Mouse (Mus musculus) hindbrain, embryonic 14.5 days (tissue): ENCODE measurements around the gene Cacfd1. TPM values are rescaled to one million over a fixed set of nuclear protein-coding genes. Genes with fewer than 3 reads are reported as not detected.

Experiments
- ATAC-seq: fragments of 200-750 bp; cut with Nextera tagmentation; 2 replicates; pipeline ENCODE4 v1.8.0; 2017; ENCODE audit warnings: moderate number of reproducible peaks, mild to moderate bottlenecking, moderate TSS enrichment, moderate library complexity; ENCODE audit not compliant: low FRiP score
- DNase-seq: peaks from one replicate; pipeline ENCODE4 v3.0.0-alpha.2; 2015; ENCODE audit warnings: low spot score
- H3K27ac ChIP-seq: fragments of 300-500 bp; sonication (generic); 2 replicates; pipeline ENCODE4 v1.5.1; 2014; ENCODE audit warnings: mild to moderate bottlenecking, moderate library complexity
- H3K27me3 ChIP-seq: fragments of 300-500 bp; sonication (generic); 2 replicates; pipeline ENCODE4 v1.6.1; 2014; ENCODE audit warnings: mild to moderate bottlenecking, low read length, mixed read lengths; ENCODE audit not compliant: control insufficient read depth, insufficient read depth
- H3K36me3 ChIP-seq: fragments of 300-500 bp; sonication (generic); replicated peaks from 2 replicates; pipeline ENCODE4 v1.6.1; 2014; ENCODE audit not compliant: control insufficient read depth, insufficient read depth
- H3K4me1 ChIP-seq: fragments of 300-500 bp; sonication (generic); replicated peaks from 2 replicates; pipeline ENCODE4 v1.6.1; 2014; ENCODE audit warnings: antibody characterized with exemption, low read length, mixed read lengths; ENCODE audit not compliant: control insufficient read depth, insufficient read depth
- H3K4me2 ChIP-seq: fragments of 300-500 bp; sonication (generic); replicated peaks from 2 replicates; pipeline ENCODE4 v1.6.1; 2014; ENCODE audit warnings: mild to moderate bottlenecking, moderate library complexity
- H3K4me3 ChIP-seq: fragments of 300-500 bp; sonication (generic); replicated peaks from 2 replicates; pipeline ENCODE4 v1.5.1; 2014; ENCODE audit warnings: mild to moderate bottlenecking, low read length
- H3K9ac ChIP-seq: fragments of 300-500 bp; sonication (generic); 2 replicates; pipeline ENCODE4 v1.6.1; 2014
- H3K9me3 ChIP-seq: fragments of 300-500 bp; sonication (generic); 2 replicates; pipeline ENCODE4 v1.6.1; 2016; ENCODE audit warnings: low read length; ENCODE audit not compliant: control insufficient read depth
- WGBS: fragments of 180-500 bp; shearing (Covaris S2); extraction: QIAGEN DNeasy Blood & Tissue Kit; methylation state at CpG from one replicate; pipeline ENCODE4 v1.1.7; 2014; 5-methylcytosine and 5-hydroxymethylcytosine counted together
- polyA plus RNA-seq: library from polyadenylated mRNA; unstranded; fragments of >200 nt; fragmentation: Nextera tagmentation; extraction: Ambion mirVana; gene quantifications from 2 replicates; pipeline ENCODE4 v1.2.1, GENCODE M21; 2014

Cacfd1 gene
- polyA plus RNA-seq, 1 experiment from 2014 or later, result 83.7 TPM

GRCm38 (mm10) chr2:27037008-27037407 is 27.3 kb downstream of the Cacfd1 start:
- H3K4me3 ChIP-seq, result no peak overlapping the region
- no peaks in the 10 kb centered on the region for H3K36me3 ChIP-seq
- H3K4me1 ChIP-seq, result no peaks in the 10 kb centered on the region
- no peak overlapping the region for H3K27ac ChIP-seq
- H3K9me3 ChIP-seq, result no peaks in the 10 kb centered on the region
- H3K9ac ChIP-seq, result no peak overlapping the region
- ATAC-seq, result no peak
- H3K27me3 ChIP-seq, result no peaks in the 10 kb centered on the region
- no peak for DNase-seq
- 51% methylated on average over 4 of the region's 4 CpGs for WGBS
- H3K4me2 ChIP-seq, result no peak overlapping the region

GRCm38 (mm10) chr2:27038596-27038995 is 28.9 kb downstream of the Cacfd1 start:
- ATAC-seq (no peak), DNase-seq (peak; percentile 93)
- H3K27me3 ChIP-seq, result no peaks in the 10 kb centered on the region
- no peaks in the 10 kb centered on the region for H3K9me3 ChIP-seq
- H3K27ac ChIP-seq, result no peak overlapping the region
- H3K4me3 ChIP-seq, result no peak overlapping the region
- H3K4me1 ChIP-seq, result no peaks in the 10 kb centered on the region
- no peak overlapping the region for H3K4me2 ChIP-seq
- WGBS, result 6% methylated on average over 3 of the region's 3 CpGs
- no peak overlapping the region for H3K9ac ChIP-seq
- H3K36me3 ChIP-seq, result no peaks in the 10 kb centered on the region

GRCm38 (mm10) chr2:27039286-27039685 is 29.6 kb downstream of the Cacfd1 start:
- H3K36me3 ChIP-seq, result no peaks in the 10 kb centered on the region
- no peak overlapping the region for H3K4me3 ChIP-seq
- H3K4me2 ChIP-seq, result no peak overlapping the region
- DNase-seq (no peak), ATAC-seq (no peak)
- H3K9ac ChIP-seq, result no peak overlapping the region
- no peaks in the 10 kb centered on the region for H3K4me1 ChIP-seq
- no peaks in the 10 kb centered on the region for H3K27me3 ChIP-seq
- 17% methylated on average over 1 of the region's 1 CpGs for WGBS
- H3K9me3 ChIP-seq, result no peaks in the 10 kb centered on the region
- no peak overlapping the region for H3K27ac ChIP-seq

DNA sequence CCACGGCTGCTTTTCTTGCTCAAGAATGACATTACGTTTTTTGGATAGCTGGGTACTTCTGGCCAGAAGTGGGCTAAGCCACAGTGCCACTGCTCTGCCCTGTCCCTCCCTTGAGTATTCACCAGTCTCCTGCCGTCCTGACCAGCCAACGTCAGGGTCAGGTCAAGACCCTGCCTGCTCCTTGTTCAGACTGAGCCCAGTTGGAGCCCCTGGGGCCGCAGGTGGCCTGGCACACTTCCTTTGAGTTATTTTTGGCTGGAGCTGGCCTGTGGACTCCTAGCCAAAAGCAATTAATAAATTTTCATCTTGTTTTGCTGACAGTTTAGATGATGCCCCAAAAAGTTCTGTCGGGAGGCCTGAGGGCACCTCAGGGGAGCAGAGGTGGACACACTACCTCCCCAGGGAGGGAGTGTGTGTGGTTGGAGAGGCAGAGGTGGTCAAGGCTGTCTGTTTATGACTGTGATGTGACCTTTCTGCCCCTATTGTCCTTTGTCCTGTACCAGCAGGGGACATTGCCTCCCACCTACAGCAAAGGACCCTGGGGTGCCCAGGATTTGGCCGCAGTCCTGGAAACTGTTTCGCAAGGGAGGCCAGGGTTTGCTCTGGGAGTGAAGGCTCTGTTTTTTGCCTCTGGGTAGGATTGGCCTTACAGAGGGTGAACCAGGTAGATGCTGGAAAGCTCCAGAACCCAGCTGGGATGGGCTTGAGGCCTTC is 32.6 kb downstream of the Cacfd1 start:
- no peak overlapping the region for H3K9ac ChIP-seq
- H3K36me3 ChIP-seq, result no peaks in the 10 kb centered on the region
- ATAC-seq (no peak), DNase-seq (no peak)
- no peaks in the 10 kb centered on the region for H3K27me3 ChIP-seq
- WGBS, result 71% methylated on average over 8 of the region's 8 CpGs
- H3K4me3 ChIP-seq, result no peak overlapping the region
- no peak overlapping the region for H3K27ac ChIP-seq
- H3K9me3 ChIP-seq, result no peaks in the 10 kb centered on the region
- no peaks in the 10 kb centered on the region for H3K4me1 ChIP-seq
- H3K4me2 ChIP-seq, result no peak overlapping the region

DNA sequence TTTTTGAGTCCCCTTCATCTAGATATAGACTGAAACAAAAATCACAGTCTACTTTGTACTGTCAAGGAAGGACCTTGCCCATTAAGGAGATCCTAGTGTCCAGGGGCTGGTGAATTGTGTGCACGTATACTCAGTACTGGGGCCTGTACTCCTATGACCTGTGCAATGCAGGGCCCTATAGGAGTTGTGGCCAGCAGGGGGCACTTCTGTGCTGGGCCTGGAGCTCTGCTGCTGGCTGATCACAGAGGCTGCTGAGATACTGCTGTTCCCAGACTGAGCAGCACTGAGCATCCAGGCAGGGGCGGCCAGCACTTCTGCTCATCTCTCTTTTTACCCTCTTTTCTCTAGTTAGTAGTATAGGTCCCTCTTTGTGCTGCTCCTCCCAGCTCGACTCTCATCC is 33.7 kb downstream of the Cacfd1 start:
- H3K36me3 ChIP-seq, result no peaks in the 10 kb centered on the region
- H3K9me3 ChIP-seq, result no peaks in the 10 kb centered on the region
- no peaks in the 10 kb centered on the region for H3K4me1 ChIP-seq
- ATAC-seq, result peak; percentile 90
- peak; percentile 82 for DNase-seq
- H3K9ac ChIP-seq, result no peak overlapping the region
- H3K4me2 ChIP-seq, result no peak overlapping the region
- H3K27me3 ChIP-seq, result no peaks in the 10 kb centered on the region
- H3K4me3 ChIP-seq, result no peak overlapping the region
- H3K27ac ChIP-seq, result no peak overlapping the region
- WGBS, result 21% methylated on average over 3 of the region's 3 CpGs

- DNase-seq (no peak), ATAC-seq (no peak)
- H3K27me3 ChIP-seq, result no peaks in the 10 kb centered on the region
- no peak overlapping the region for H3K27ac ChIP-seq
- no peak overlapping the region for H3K4me2 ChIP-seq
- H3K4me3 ChIP-seq, result no peak overlapping the region
- no peak overlapping the region for H3K9ac ChIP-seq
- H3K4me1 ChIP-seq, result no peaks in the 10 kb centered on the region
- H3K9me3 ChIP-seq, result no peaks in the 10 kb centered on the region
- H3K36me3 ChIP-seq, result no peaks in the 10 kb centered on the region
- WGBS, result 72% methylated on average over 4 of the region's 4 CpGs
Observed at GRCm38 (mm10) chr2:27044166-27044565, 34.4 kb downstream of the Cacfd1 start.

GRCm38 (mm10) chr2:27044641-27045040 is 34.9 kb downstream of the Cacfd1 start:
- ATAC-seq, result no peak
- H3K4me2 ChIP-seq, result no peak overlapping the region
- WGBS, result 85% methylated on average over 3 of the region's 3 CpGs
- H3K4me1 ChIP-seq, result no peaks in the 10 kb centered on the region
- no peak for DNase-seq
- H3K27ac ChIP-seq, result no peak overlapping the region
- no peak overlapping the region for H3K9ac ChIP-seq
- no peaks in the 10 kb centered on the region for H3K9me3 ChIP-seq
- H3K4me3 ChIP-seq, result no peak overlapping the region
- H3K27me3 ChIP-seq, result no peaks in the 10 kb centered on the region
- H3K36me3 ChIP-seq, result no peaks in the 10 kb centered on the region

DNA sequence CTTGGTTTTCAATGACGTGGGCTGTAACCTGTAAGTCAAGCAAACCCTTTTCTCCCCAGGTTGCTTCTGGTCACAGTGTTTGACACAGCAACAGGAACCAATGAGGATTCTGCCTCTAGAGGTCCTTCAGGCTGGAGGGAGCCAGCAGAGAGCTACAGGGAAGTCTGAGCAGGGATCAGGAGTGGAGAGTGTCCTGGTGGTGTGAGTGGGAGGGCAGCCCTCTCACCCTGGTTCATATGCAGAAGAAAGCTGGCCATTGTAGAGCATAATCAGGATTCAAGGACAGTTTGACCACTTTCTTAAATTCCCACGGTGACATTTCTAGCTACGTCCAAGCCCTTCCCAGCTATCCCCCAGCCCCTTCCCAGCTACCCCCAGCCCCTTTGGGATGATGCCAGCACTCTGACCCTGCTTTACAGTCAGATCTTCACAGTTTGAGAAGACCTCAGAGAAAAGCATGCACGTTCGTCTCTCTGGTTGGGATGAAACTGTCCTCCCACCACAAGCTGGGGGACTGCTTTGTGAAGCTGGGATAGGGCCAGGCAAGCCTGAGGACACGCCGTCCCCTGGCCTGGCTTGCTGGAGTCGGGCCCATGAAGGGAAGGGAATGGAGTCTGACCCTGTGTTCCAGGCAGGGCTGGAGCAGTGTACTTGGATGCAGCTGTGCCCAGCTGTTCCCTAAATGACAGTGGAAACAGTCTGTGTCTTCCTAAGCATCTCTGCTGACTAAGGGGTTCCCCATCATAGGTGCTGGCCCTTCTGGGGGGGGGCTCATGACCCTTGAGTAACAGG is 36.4 kb downstream of the Cacfd1 start:
- no peak for ATAC-seq

DNA sequence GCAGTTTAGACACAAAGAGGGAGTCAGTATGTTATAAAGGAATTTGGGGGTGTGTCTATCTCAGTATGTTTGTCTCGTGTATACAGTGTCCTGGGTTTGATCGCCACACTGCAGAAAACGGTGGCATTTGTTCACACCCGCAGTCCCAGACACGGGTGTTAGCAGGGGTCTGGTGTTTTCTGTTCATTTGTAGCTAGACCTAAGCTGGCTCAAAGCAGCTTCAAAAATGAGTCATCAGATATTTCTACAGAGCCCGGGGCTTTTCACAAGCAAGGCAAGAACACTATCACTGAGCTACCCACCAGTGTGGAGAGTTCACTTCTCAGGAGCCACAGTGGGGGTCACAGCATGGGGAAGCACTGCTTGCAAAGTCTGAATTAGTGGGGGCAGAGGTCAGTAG is 39.7 kb downstream of the Cacfd1 start:
- WGBS, result 46% methylated on average over 6 of the region's 6 CpGs
- no peaks in the 10 kb centered on the region for H3K9me3 ChIP-seq
- H3K4me3 ChIP-seq, result no peak overlapping the region
- DNase-seq, result no peak
- no peak overlapping the region for H3K9ac ChIP-seq
- no peaks in the 10 kb centered on the region for H3K27me3 ChIP-seq
- no peaks in the 10 kb centered on the region for H3K36me3 ChIP-seq
- no peak overlapping the region for H3K27ac ChIP-seq
- no peak for ATAC-seq
- no peaks in the 10 kb centered on the region for H3K4me1 ChIP-seq
- H3K4me2 ChIP-seq, result no peak overlapping the region

More for the DNA sequence above, 36.4 kb downstream of the Cacfd1 start:
- no peak for DNase-seq
- 70% methylated on average over 8 of the region's 8 CpGs for WGBS
- Histone ChIP-seq H3K9me3 (no peaks in the 10 kb centered on the region), H3K36me3 (no peaks in the 10 kb centered on the region), H3K4me3 (no peak overlapping the region), H3K27ac (no peak overlapping the region), H3K4me1 (no peaks in the 10 kb centered on the region), H3K4me2 (no peak overlapping the region), H3K27me3 (no peaks in the 10 kb centered on the region), H3K9ac (no peak overlapping the region)
